Mouse (Mus musculus) megakaryocyte progenitor cell, adult 5-6 weeks (primary cell): ENCODE results near the gene Ttc39a. TPM values are rescaled to one million over a fixed set of nuclear protein-coding genes. Genes with fewer than 3 reads are reported as not detected.

ENCODE experiments used
- ATAC-seq: replicated peaks from 2 replicates; pipeline ENCODE4 v1.8.0; 2016; ENCODE audit warnings: mild to moderate bottlenecking, moderate TSS enrichment, inconsistent platforms; ENCODE audit not compliant: poor library complexity
- total RNA-seq, 2 experiments: library from RNA; stranded (forward) in 1 of 2; stranded (reverse) in 1 of 2; fragments of 157-497, 149-512 nt in 1 of 2; fragments of 200-1000 nt in 1 of 2; gene quantifications; 2 replicates each; pipeline versions ENCODE4 v1.2.3 to v1.2.4; 2015 to 2017

The Ttc39a gene
- total RNA-seq, 2 experiments from 2014 or later: 0.64 to 4.0 TPM

GRCm38 (mm10) chr4:109448531-109448930 lies 42.1 kb downstream of the Ttc39a start:
- ATAC-seq: no peak

- ATAC-seq: peak; percentile 44; the same call in 1 of the 2 replicates
Measured at GRCm38 (mm10) chr4:109456821-109457220, 50.4 kb downstream of the Ttc39a start.

DNA sequence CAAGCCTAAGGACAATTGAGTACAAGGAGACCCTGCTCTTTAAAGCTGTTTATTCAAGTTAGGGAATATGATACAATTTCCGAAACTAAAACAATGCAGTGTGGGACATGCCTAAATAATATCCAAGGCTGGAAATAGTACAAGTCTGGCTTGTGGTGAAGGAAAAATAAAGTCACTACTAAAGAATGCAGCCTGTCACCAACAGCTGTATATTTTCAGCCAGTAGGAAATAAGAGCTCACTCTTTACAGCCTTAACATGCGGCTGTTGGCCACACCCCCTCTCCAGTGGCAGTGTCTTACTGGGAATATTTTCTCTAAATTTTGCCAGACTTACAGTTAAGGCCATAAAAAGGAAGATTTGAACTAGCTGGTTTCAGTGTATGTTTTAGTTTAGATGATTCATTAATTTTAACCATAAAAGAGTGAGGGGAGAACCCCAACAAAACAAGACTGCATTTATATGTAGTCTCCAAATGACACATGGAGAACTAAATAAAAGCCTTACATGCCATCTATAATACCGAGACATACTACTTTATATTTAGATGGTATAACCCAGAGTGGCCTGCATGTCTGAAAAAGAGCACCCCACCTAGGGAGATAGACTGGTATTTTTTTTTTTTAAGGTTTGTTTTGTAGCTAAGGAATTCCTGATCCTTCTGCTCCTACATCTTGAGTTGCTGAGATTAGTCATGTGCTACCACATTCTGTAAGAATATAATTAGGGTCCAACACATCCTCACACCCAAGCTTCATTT lies 54.2 kb downstream of the Ttc39a start:
- no peak for ATAC-seq

DNA sequence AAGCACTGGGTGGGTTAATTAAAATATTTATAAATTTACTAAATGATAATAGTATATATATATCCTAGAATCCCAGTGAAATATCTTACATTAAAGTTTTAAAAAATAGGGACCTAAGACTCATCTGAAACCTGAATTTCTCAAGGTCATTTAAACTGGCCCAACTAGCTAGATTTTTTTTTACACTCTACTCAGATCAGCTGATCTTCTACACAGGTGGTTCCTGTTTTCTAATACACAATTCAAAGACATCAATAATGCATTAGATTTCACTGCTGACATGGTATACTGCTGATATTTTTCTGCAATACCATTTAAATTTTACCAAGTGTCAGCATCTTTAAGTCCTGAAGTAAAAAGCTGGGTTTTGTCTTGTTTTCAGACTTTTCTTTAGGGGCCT lies 57.5 kb downstream of the Ttc39a start:
- ATAC-seq: no peak

DNA sequence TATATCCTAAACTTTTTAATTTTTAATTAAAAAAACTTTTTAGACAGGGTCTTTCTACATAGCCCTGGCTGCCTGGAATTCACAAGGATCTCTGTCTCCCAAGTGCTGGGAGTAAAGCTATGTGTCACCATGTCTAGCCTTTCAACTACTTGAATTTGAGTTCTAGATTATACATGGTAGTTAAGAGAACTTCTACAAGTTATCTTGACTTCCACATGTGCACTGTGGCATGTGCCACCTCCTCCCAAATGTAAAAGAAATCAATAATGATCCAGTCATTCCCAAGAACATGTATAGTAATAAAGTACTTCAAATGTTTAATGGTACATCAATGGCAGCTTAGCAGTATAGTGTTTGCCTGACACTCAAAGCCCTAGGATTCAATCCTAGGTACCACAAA lies 61.3 kb downstream of the Ttc39a start:
- ATAC-seq: no peak

GRCm38 (mm10) chr4:109471606-109472005 lies 65.2 kb downstream of the Ttc39a start:
- ATAC-seq: no peak

DNA sequence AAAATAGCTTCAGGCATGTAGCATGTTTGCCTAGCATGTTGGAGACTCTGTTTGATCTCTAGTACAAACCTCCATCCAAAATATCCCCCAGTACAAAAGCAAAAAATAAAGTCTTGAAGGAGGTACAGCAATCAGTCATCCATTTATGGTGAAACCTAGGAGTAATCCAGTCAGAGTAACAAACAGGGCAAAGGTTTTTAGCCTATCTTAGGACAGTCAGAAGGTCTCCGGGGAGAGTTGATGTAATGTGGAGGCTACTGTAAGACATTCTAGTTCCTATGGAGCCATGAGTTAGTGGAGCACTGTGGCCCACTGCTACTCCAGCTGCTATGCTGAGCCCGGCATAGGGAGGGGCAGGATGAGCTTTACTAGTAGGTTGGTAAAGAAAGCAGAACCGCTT lies 66.1 kb downstream of the Ttc39a start:
- ATAC-seq: no peak

DNA sequence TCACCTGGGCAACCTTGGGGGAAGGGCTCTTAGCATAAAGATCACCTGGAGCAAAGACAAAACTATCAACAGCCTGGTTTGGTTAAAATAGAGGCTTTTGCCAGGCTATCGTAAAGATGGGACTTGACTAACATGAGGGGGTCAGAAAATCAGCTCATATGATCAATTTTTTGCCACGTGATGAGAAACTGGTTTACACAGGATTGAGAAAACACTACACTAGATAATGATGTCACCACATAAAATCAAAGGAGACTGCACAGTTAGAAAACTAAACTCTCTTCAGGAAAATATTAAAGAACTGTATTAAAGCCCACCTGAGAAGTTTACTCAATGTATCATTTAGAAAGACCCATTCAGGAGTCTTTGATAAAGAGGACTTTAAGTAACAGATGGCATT lies 68.7 kb downstream of the Ttc39a start:
- ATAC-seq: no peak

DNA sequence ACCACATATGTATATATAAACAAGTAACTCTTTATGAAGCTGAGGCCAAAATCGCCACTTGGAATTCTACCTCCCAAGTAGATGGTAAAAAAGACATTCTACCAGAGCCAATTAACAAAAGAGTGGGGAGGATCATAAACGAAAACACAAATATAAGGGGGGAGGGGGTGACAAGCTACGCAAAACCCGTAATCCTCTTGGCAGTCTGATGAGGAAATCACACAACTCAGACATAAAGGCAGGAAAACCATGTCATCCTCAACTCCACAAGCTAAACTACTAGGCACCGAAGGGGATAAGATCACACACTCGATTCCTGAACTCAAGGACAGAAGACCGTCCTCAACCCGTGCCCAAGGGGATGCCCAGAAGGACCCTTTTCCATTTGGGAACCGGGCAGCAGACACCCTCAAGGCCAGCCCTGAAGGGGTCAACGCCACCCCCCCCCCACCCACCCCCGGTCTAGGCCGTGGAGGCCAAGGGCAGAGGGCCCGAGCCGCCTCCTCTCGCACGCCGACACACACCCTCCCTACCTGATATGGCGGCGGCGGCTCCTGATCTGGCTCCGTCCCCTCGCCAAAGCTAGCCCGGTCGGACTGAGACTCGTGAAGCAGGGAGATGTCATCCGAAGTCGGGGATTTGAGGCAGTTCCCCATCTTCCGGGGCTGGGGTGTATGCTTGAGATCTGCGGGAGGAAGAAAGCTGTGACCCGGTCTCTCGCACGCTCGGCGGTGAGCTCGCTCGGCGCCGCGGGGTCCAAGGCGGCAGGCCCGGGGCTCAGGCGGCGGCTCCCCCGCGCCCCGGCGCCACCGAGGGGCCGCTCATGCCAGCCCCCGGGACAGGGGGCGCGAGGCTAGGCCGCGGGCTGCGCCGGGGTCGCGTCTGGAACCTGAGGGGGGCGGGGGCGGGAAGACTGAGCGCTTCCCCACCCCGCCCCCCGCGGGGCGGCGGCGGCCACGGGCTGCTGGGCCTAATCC lies 69.4 kb downstream of the Ttc39a start:
- ATAC-seq: peak; percentile 47

GRCm38 (mm10) chr4:109476554-109477014 lies 70.2 kb downstream of the Ttc39a start:
- peak; percentile 82 for ATAC-seq

GRCm38 (mm10) chr4:109477454-109477853 lies 71.0 kb downstream of the Ttc39a start:
- no peak for ATAC-seq

- ATAC-seq: peak; percentile 62
Measured at GRCm38 (mm10) chr4:109481424-109481823, 75.0 kb downstream of the Ttc39a start.

DNA sequence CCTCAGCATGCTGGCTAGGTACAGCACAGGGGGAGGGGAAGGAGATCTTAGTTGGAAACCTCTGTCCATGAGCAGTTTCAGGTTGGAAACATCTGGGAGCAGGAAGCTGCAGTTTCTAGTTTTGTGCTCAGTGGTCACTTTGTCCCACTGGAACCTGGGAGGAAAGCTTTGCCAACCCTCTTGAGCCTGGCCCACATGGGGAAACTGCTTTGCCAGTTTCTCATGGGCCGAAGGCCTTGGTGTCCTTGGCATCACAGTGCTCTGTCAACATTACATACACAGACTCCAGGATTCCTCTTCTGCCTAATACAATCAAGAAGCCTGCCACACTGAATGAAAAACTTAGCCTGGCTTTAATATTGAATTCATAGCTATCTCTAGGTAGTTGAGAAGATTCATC lies 76.3 kb downstream of the Ttc39a start:
- no peak for ATAC-seq

- peak; percentile 87 for ATAC-seq
Measured at GRCm38 (mm10) chr4:109484621-109485020, 78.2 kb downstream of the Ttc39a start, which contains the start of gene Rnf11. Gene Rnf11 (minus strand): TSS chr4:109484728.

- no peak for ATAC-seq
Measured at GRCm38 (mm10) chr4:109488812-109489211, 82.4 kb downstream of the Ttc39a start.

- no peak for ATAC-seq
Measured at GRCm38 (mm10) chr4:109493581-109493980, 87.2 kb downstream of the Ttc39a start.

Other genes with a start within 250 kb of the Ttc39a start
- 77.4 and 99.6 TPM in 2 replicates for gene Osbpl9, start 204.4 kb upstream of the Ttc39a start, total RNA-seq (2015)
- 61.7 and 64.3 TPM in 2 replicates for gene Osbpl9, start 204.4 kb upstream of the Ttc39a start, total RNA-seq (2017)
- 0.20 TPM in 1 of 2 replicates, not detected in the other for gene Calr4, start 172.1 kb upstream of the Ttc39a start, total RNA-seq (2015)
- gene Calr4, start 172.1 kb upstream of the Ttc39a start, total RNA-seq (2017): not detected in 2 replicates
- gene Eps15, start 126.4 kb upstream of the Ttc39a start, total RNA-seq (2015): 57.6 and 60.4 TPM in 2 replicates
- gene Eps15, start 126.4 kb upstream of the Ttc39a start, total RNA-seq (2017): 36.5 and 43.3 TPM in 2 replicates
- gene Rnf11, start 78.1 kb downstream of the Ttc39a start, total RNA-seq (2015): 17.3 and 20.9 TPM in 2 replicates
- gene Rnf11, start 78.1 kb downstream of the Ttc39a start, total RNA-seq (2017): 18.7 and 27.1 TPM in 2 replicates
- not detected in 2 replicates for gene 4930522H14Rik, start 124.7 kb downstream of the Ttc39a start, total RNA-seq (2015)
- gene 4930522H14Rik, start 124.7 kb downstream of the Ttc39a start, total RNA-seq (2017): not detected in 2 replicates